Mouse (Mus musculus) ES-E14 (cell line): ENCODE data around the gene Hbq1a.

Experiments
- CHD2 ChIP-seq: IDR thresholded peaks from 2 replicates; pipeline ENCODE4 v1.6.1; 2014; ENCODE audit warnings: mild to moderate bottlenecking, low read depth, low read length, inconsistent platforms
- HCFC1 ChIP-seq: IDR thresholded peaks from 2 replicates; pipeline ENCODE4 v1.6.1; 2012; ENCODE audit warnings: low read length, inconsistent platforms, borderline replicate concordance; ENCODE audit not compliant: insufficient read depth
- MAFK ChIP-seq: IDR thresholded peaks from 2 replicates; pipeline ENCODE4 v1.6.1; 2014; ENCODE audit warnings: mild to moderate bottlenecking, low read depth, low read length, inconsistent platforms; ENCODE audit not compliant: insufficient read depth
- ZC3H11A ChIP-seq: IDR thresholded peaks from 2 replicates; pipeline ENCODE4 v1.6.1; 2012; ENCODE audit warnings: low read depth, mild to moderate bottlenecking, inconsistent platforms, low read length, borderline replicate concordance
- ZNF384 ChIP-seq: IDR thresholded peaks from 2 replicates; pipeline ENCODE4 v1.6.1; 2012; ENCODE audit warnings: low read depth, low read length, inconsistent platforms

GRCm38 (mm10) chr11:32280646-32281045, 19.2 kb upstream of the Hbq1a start:
- TF ChIP-seq ZNF384 (no peak), CHD2 (no peak), HCFC1 (no peak), MAFK (no peak), ZC3H11A (no peak)
